Mouse (Mus musculus) embryonic fibroblast, embryonic 13.5 days (primary cell): ENCODE measurements around the gene Upk3a.
"Not testable (repeated sequence)": the region's sequence is repeated elsewhere in the genome, so short reads cannot be mapped to it uniquely, and the experiment has no call there.

ENCODE experiments used
- CTCF ChIP-seq: IDR thresholded peaks from 2 replicates; pipeline ENCODE4 v1.5.1; 2011; ENCODE audit warnings: mild to moderate bottlenecking, control low read depth, low read length, moderate library complexity, borderline replicate concordance; ENCODE audit not compliant: insufficient read depth
- POLR2A ChIP-seq: IDR thresholded peaks from 2 replicates; pipeline ENCODE4 v1.6.1; 2011; ENCODE audit warnings: low read depth, mild to moderate bottlenecking, control low read depth, low read length, moderate library complexity

DNA sequence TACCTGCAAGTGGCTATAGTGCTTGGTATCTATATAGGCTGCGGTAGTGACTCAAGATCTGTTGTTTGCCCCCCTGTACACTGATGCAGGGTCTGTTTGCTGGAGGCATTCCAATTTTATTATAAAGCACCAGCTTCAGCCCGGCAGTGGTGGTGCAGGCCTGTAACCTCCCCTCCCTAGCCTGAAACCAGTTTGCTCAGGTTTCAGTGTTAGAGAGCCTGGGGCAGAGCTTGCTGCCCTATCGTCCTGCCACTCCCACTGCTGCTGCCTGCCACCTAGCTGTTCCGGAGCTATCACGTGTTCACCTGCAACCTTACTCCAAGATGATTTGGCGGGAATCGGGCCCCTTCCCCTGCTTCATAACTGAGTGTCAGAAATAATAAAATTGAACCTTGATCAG, 17.0 kb downstream of the Upk3a start:
- not testable (repeated sequence) for TF ChIP-seq CTCF, POLR2A
